ENCODE assay signal across 9 mouse cellular contexts in the genomic region with DNA sequence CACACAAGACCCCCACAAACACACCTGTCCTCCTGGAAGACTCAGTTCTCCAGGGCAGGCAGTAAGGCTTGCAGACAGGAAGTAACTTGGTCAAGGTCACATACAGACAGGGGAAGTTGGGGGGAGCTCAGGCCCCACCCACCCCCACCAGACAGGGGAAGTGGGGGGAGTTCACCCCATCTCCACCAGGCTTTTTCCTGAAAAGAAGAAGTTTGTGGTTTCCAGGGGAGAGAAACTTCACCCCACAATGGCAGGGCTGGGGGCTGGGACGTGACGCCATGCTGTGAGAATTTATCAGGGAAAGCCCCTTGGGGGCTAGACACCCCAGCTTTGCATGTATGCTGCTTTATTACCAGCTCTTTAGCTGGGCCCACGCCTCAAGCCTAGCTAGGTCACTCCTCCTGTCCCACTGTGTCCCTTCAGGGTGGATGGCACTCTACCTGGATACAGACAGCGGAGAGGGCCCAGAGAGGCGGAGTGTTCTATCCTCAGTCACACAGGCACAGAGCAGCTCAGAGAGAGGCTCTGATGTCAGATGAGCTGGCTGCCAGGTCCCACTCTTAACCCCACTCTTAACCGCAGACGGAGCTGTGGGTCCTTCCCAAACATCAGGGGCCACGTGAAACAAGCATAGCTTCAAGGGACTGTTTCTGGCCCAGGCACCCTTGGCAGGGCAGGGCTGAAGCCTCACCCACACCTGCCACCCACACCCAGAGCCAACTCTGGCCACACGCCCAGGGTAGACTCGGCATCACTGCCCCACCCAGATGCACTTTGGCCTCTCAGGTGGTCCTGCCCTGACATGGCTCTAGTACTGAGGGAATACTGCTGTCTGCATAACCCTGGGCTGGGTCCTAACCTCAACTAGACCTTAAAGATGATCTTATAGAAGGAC. TPM values are rescaled to one million over a fixed set of nuclear protein-coding genes. Genes with fewer than 3 reads are reported as not detected.
DNase-seq lines count a peak whose midpoint lies in the region; TF ChIP-seq lines count a peak whose summit lies in the region.
"Had no signal": no experiment of that assay in that cellular context is flagged by ENCODE, and none has a peak within 500 bp of the region (broad histone marks: within the 10 kb centered on the region; RNA-seq: fewer than 3 reads in every experiment).

No protein-coding gene starts in this region.

- H3K36me3 ChIP-seq in erythroblast, embryonic 14.5 days (ENCODE audit: control insufficient read depth) = peaks cover 77% of the 10 kb centered on the region
- peaks cover 22% of the 10 kb centered on the region for H3K36me3 ChIP-seq in myocyte (ENCODE audit: control insufficient read depth, insufficient read depth)

- H3ac ChIP-seq in myocyte (ENCODE audit: control insufficient read depth, insufficient read length) = peak overlapping the region; percentile 31

- H3K4me3 ChIP-seq in erythroblast, embryonic 14.5 days (replicated peaks) = peak overlapping the region; percentile 59
- H3K4me3 ChIP-seq in myocyte = no peak overlapping the region

- peaks cover 63% of the 10 kb centered on the region for H3K79me2 ChIP-seq in myocyte (ENCODE audit: control insufficient read depth, insufficient read depth)

- peak; percentile 59 for DNase-seq in layer of hippocampus, adult 9-11 months
- DNase-seq in layer of hippocampus, adult 11-12 months (ENCODE audit: low spot score) = no peak
- peak; percentile 27 to 47 for DNase-seq in kidney, postnatal 4 days
- DNase-seq in adipocyte (ENCODE audit: low spot score) = no peak
- no peak for DNase-seq in testis, postnatal 14 days (ENCODE audit: low spot score)
- DNase-seq in frontal cortex, postnatal 10 days (ENCODE audit: low spot score in 2 of 2) = no peak

- no peaks in the 10 kb centered on the region for H3K27me3 ChIP-seq in erythroblast, embryonic 14.5 days (ENCODE audit: control insufficient read depth)
- no peaks in the 10 kb centered on the region for H3K27me3 ChIP-seq in myocyte (ENCODE audit: control insufficient read depth, insufficient read depth, insufficient read length)

- peaks cover 88% of the 10 kb centered on the region for H3K4me1 ChIP-seq in erythroblast, embryonic 14.5 days (ENCODE audit: control insufficient read depth)

- TF ChIP-seq POLR2A in myocyte (IDR thresholded peaks at IDR 0.05; ENCODE audit: insufficient read length, low read depth) = peak; percentile 20

- H3K9me3 ChIP-seq in erythroblast, embryonic 14.5 days (ENCODE audit: control insufficient read depth, low read length) = no peaks in the 10 kb centered on the region

- peak overlapping the region; percentile 56 for H3K4me2 ChIP-seq in myocyte (ENCODE audit: low read depth)

TF ChIP-seq in myocyte, 11 proteins besides CTCF, POLR2A, EP300 and RAD21:
- TF ChIP-seq POLR2AphosphoS2 (IDR thresholded peaks at IDR 0.05; ENCODE audit: insufficient read length, low read depth) = peak; percentile 64
- no peak for TF ChIP-seq CEBPB (IDR thresholded peaks at IDR 0.05; ENCODE audit: insufficient read depth, poor library complexity, severe bottlenecking)
- TF ChIP-seq MYOG (IDR thresholded peaks at IDR 0.05; ENCODE audit: control insufficient read depth in 1 of 3, insufficient read depth in 1 of 3, insufficient read length in 2 of 3, low read depth in 2 of 3) = peak in 2 of 3 experiments; percentile 85 to 94
- no peak for TF ChIP-seq USF1 (IDR thresholded peaks at IDR 0.05; ENCODE audit: low read depth)
- TF ChIP-seq MYOD1 (IDR thresholded peaks at IDR 0.05; ENCODE audit: control insufficient read depth in 1 of 3, insufficient read length in 2 of 3, low read depth in 2 of 3) = peak in 2 of 3 experiments; percentile 65 to 92

RNA-seq across cellular contexts. Expression of a gene that starts 5.4 kb away (rescaled TPM):
- 17.7 TPM in 2 replicates for polyA plus RNA-seq in erythroblast, embryonic 14.5 days (2012)
- polyA plus RNA-seq in myocyte (2012; fragmentation: generic; extraction: Trizol) = 189 TPM

RNA-seq across cellular contexts. Expression of a gene that starts 13.7 kb away (rescaled TPM):
- not detected in 2 replicates for polyA plus RNA-seq in erythroblast, embryonic 14.5 days (2012)
- polyA plus RNA-seq in myocyte (2012; fragmentation: generic; extraction: Trizol) = 0.42 TPM

RNA-seq across cellular contexts. Expression of a gene that starts 16.2 kb away (rescaled TPM):
- 0.29 and 0.44 TPM in 2 replicates for polyA plus RNA-seq in erythroblast, embryonic 14.5 days (2012)
- 340 TPM for polyA plus RNA-seq in myocyte (2012; fragmentation: generic; extraction: Trizol)

RNA-seq across cellular contexts. Expression of a gene that starts 38.0 kb away (rescaled TPM):
- 2.1 and 2.3 TPM in 2 replicates for polyA plus RNA-seq in erythroblast, embryonic 14.5 days (2012)
- 29.8 TPM for polyA plus RNA-seq in myocyte (2012; fragmentation: generic; extraction: Trizol)

RNA-seq across cellular contexts. Expression of a gene that starts 43.7 kb away (rescaled TPM):
- polyA plus RNA-seq in erythroblast, embryonic 14.5 days (2012) = 7.8 and 8.8 TPM in 2 replicates
- polyA plus RNA-seq in myocyte (2012; fragmentation: generic; extraction: Trizol) = 0.82 TPM
- polyA plus RNA-seq: neural tube, embryonic 14.5 days had no signal

Comparison
In these comparisons a context has a peak if more than half of its experiments do, and no peak if none do; other contexts are left out.
1. DNase-seq: peak in layer of hippocampus, adult 9-11 months (single experiment) and kidney, postnatal 4 days (2 of 2); none in layer of hippocampus, adult 11-12 months (single experiment), adipocyte (single experiment), testis, postnatal 14 days (single experiment) and frontal cortex, postnatal 10 days (0 of 2).
2. RNA of a gene that starts 5.4 kb away (polyA plus RNA-seq): 189 TPM in myocyte (single experiment); 17.7 TPM in erythroblast, embryonic 14.5 days; every median in the first group is over 10 times any median in the second.
3. RNA of a gene that starts 16.2 kb away (polyA plus RNA-seq): 340 TPM in myocyte (single experiment); 0.29 to 0.44 TPM in erythroblast, embryonic 14.5 days; every median in the first group is over 100 times any median in the second.